Mouse (Mus musculus) myocyte (in vitro differentiated cells): ENCODE data around the gene Slc22a15.

Experiments
- CEBPB ChIP-seq: IDR thresholded peaks from 2 replicates; pipeline ENCODE4 v1.6.1; 2011; ENCODE audit warnings: mild to moderate bottlenecking, moderate library complexity; ENCODE audit not compliant: poor library complexity, insufficient read depth, severe bottlenecking
- E2F4 ChIP-seq: IDR thresholded peaks from one replicate; pipeline ENCODE4 v1.6.1; 2011; ENCODE audit warnings: mild to moderate bottlenecking, control low read depth, moderate library complexity; ENCODE audit not compliant: insufficient read depth
- MAX ChIP-seq: IDR thresholded peaks from one replicate; pipeline ENCODE4 v1.6.1; 2011; ENCODE audit warnings: low read depth, mild to moderate bottlenecking, control low read depth
- MYOD1 ChIP-seq, 3 experiments: IDR thresholded peaks; one replicate each; pipeline ENCODE4 v1.6.1; 2011; ENCODE audit warnings: control low read depth in 2 of 3, low read depth in 2 of 3, mild to moderate bottlenecking in 2 of 3, moderate library complexity in 1 of 3; ENCODE audit not compliant: insufficient read length in 2 of 3, control insufficient read depth in 1 of 3
- MYOG ChIP-seq, 3 experiments: IDR thresholded peaks; one replicate each; pipeline ENCODE4 v1.6.1; 2011; ENCODE audit warnings: control low read depth in 2 of 3, low read depth in 2 of 3, mild to moderate bottlenecking in 2 of 3; ENCODE audit not compliant: insufficient read length in 2 of 3, control insufficient read depth in 1 of 3, insufficient read depth in 1 of 3
- POLR2A ChIP-seq: IDR thresholded peaks from one replicate; pipeline ENCODE4 v1.6.1; 2011; ENCODE audit warnings: low read depth, mild to moderate bottlenecking, control low read depth, moderate library complexity; ENCODE audit not compliant: insufficient read length
- REST ChIP-seq: IDR thresholded peaks from one replicate; pipeline ENCODE4 v1.6.1; 2011; ENCODE audit warnings: mild to moderate bottlenecking, control low read depth, moderate library complexity; ENCODE audit not compliant: insufficient read depth, insufficient read length
- TCF12 ChIP-seq: IDR thresholded peaks from one replicate; pipeline ENCODE4 v1.6.1; 2011; ENCODE audit warnings: mild to moderate bottlenecking, control low read depth; ENCODE audit not compliant: poor library complexity, insufficient read depth, severe bottlenecking
- TCF3 ChIP-seq: IDR thresholded peaks from one replicate; pipeline ENCODE4 v1.6.1; 2011; ENCODE audit warnings: low read depth, control low read depth; ENCODE audit not compliant: insufficient read length
- USF1 ChIP-seq: IDR thresholded peaks from one replicate; pipeline ENCODE4 v1.6.1; 2011; ENCODE audit warnings: low read depth, mild to moderate bottlenecking, control low read depth, moderate library complexity

- TF ChIP-seq MYOD1 (IDR thresholded peaks at IDR 0.05; ENCODE audit: control insufficient read depth in 1 of 3, insufficient read length in 2 of 3, low read depth in 2 of 3) (no peak), E2F4 (no peak), POLR2A (no peak), USF1 (no peak), MYOG (IDR thresholded peaks at IDR 0.05; ENCODE audit: control insufficient read depth in 1 of 3, insufficient read depth in 1 of 3, insufficient read length in 2 of 3, low read depth in 2 of 3) (no peak), CEBPB (no peak), MAX (no peak), TCF3 (no peak), REST (no peak), TCF12 (no peak)
Measured at GRCm38 (mm10) chr3:101842372-101843094, 81.7 kb downstream of the Slc22a15 start.
